Mouse (Mus musculus): ENCODE data around the gene Arel1.

Arel1 gene

DNA sequence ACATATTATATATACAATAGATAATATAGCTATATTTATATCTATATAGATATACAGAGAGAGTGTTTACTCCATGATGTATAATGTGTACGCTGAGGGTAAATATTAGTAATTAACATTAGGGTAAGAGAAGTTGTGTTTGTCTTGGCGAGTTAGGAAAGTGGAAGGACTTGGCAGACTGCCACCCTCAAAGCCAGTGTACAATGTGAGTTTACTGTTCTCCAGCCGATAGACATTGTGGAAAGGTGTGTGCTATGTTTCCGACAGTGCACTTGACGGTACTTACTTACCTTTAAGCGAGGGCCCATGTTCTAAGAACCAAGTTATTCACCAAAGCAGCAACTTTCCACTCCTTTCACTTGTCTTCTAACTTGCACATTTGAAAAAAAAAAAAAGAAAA is 19.9 kb downstream of the Arel1 start:
- no peak for DNase-seq (ENCODE audit: extremely low read depth, insufficient read length, low spot score)

DNA sequence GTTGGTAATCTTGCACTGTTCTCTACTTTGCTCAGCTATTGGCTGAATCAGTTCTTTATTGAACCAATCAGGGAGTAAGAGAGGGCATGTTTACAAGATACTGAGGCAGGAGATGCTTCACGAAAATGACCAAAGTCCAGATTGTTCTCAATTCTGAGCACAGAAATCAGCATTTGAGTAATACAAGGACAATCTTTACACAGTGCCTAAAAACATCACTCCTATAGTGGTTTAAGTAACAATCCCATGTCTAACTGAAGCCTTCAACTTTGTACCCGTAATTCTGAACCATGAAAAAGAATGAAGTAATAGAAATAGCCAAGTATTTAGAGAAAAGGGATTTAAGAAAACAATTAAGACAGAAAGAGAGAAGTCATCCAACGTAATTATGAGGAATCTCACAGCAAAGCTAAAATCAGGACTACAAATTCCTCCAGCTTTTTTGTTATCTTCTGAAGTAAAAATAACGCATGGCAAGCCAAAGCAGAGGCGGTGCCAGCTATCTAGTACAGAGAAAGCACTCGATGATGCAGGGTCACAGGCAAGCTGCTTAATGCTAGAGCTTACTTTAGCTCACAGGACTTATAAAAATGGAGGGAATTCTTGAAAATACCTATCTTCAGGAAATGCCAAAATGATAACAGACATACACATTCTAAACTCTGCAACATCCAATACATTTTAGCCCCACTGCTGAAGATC is 22.0 kb downstream of the Arel1 start:
- no peak for DNase-seq (ENCODE audit: extremely low read depth, insufficient read length, low spot score)

DNA sequence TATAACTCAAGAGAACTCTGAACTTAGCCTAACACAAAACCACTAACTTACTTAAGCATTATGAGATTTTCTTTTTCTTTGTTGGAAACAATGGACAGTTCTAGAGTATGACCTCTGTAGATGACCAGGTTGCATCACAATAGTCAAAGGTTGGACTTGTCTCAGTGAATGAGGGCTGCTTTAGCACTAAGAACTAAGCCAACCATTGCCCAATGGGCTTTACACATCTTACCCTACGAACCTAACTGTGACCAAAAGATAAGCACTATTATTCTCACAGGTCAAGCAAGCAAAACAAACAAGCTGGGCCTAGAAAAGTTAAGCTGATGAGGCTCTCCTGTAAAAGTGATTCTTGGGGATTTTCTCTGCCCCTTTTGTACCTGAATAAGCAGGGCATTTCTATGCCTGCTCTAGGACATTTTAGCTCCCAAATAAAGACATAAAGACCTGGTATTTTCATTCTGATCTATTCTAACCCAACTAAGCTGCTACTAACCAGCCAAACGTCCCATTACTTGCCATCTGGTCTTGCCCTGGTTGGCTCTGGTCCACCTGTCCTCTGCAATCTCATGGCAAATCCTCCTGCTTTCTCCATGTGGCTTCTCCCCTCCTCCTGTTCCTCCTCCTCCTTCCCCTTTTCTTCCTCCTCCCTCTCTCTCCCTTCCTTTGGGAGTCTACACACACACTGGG is 22.7 kb downstream of the Arel1 start:
- no peak for DNase-seq (ENCODE audit: extremely low read depth, insufficient read length, low spot score)

DNA sequence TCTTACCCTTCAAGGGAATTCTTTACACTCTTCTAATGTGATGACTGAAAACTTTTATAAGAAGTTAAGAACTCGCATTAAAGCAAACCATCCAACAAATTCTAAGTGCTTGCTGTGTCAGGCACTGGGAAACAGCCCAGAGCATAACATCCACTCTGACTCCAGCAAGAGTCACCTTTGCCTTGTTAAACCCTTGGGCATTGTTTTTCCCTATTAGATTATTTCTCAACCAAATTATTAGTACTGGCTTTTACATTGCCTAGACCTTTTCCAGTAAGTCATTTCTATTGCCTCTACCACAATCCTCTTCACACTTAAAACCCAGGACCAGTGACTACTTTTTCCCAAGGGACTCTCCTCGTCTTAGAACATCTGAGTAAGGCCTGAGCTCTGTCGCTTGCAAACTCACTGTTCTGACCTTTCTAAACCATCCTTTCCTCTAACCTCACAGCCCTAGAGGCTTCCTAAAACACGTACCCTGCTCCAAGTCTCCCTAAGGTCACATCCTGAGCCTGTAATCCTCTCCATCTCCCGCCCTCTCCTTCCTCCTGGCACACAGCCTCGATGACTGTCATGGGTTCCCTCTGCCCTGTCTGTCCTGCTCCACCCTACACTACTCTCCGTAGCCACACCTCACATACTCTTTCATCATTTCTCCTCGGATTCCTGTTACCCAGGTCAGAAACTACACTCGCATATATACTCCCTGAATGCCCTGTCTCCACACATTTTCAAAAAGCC is 25.7 kb downstream of the Arel1 start:
- no peak for DNase-seq (ENCODE audit: extremely low read depth, insufficient read length, low spot score)

DNA sequence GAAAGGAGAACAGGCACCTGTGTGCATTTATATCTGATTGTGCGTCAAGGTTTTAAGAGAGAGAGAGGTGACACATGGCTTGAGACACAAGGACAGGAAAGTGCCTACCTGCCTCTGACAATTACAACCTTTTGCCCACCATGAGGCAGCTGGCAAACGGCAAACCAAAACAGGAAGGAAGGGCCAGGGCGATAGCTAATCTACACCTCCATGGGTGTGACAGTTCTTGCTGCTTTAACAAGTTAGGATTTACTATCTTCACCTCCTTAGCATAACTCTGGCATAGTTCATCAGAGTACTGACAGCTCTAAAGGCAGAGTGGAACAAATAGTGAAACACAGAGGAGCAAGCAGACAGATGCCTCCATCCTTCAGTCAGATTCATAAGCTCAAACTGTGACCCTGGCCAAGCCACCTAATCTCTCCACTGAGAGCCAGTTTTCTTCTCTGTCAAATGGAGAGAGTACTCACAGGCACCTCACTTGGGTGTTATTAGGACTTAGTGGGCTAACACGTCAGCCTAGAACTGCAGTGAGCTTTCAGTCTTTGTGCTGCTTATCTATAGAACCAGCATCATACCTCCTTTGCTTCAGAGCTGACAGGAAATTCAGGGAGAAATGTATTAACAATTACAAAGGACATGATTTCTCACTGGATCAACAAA is 26.4 kb downstream of the Arel1 start:
- no peak for DNase-seq (ENCODE audit: extremely low read depth, insufficient read length, low spot score)

DNA sequence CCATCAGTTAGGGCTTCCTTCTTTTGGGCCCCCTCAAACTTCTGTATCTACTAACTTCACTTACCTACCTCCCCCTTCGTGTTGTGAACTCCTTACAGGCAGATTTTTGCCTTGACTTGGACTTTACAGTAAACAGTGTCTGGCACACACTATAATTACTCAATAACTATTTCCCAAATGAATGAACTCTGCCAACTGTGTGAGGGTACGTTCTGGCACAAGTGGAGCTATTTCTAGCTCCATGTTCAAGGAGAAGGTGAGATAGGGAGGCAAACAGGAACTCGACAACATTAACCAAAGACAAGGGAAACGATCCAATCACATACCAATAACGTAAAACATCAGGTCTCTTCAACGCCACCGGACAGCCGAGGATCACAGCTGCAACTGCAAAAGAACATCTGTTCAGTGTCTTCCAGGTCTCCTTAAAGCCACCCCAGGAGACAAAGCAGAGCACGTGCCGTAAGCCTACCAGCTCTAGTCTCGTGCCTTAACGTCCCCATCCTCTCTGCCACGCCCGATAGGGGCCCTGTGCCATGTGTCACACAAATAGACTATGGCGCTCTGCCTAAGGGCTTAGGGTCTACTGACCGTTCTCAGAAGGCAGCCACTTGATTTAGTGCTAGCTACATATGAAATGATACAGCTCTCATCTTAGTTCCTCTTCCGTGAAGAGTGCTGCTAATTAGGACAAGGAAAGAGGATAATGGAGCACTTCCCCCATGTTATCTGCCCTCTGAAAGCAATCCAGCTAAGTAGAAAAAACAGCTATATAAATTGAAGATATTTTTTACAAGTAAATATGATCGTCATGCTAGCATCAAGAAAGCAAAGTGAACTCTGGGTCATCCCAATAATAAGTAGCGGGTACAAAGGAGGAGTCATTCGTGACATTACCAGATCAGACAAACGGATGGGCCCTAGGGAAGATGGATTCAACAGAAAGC is 27.4 kb downstream of the Arel1 start:
- DNase-seq (ENCODE audit: extremely low read depth, insufficient read length, low spot score) = no peak

DNA sequence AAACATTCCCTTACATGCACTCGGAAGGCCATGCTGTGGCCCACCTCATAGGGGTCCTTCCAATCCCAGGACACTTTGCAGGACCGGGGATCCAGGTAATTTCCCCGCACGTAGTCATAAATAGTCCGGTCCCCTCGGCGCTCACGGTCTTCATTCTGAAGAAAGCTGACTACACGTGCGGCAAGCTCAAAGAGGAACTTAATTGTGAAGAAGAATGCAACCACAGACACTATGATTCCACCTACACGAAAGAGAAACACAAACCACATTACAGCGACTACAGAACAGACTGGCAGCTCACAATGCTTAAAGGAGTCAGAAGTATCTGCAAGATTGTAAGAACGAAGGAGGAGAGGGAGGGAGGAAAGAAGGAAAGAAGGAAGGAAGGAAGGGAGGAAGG is 29.0 kb downstream of the Arel1 start:
- no peak for DNase-seq (ENCODE audit: extremely low read depth, insufficient read length, low spot score)

DNA sequence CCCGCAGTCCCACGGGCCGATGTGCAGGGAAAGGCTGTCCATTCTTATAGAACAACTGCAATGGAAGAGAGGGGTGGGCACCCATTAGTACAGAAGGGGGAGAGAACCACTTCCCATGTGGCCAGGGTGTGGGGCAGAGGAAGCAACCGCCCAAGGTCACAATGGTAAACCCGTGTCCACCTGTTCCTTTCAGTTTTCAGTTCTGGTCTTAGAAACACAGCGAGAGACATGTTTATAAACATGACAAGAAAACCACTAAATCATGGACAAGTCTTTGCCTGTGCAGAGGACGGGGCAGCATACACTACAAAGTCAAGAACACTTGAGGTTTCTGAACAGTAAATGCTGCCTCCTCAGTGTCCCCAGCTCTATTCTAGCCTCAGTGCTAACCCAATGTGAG is 30.4 kb downstream of the Arel1 start:
- DNase-seq (ENCODE audit: extremely low read depth, insufficient read length, low spot score) = no peak

DNA sequence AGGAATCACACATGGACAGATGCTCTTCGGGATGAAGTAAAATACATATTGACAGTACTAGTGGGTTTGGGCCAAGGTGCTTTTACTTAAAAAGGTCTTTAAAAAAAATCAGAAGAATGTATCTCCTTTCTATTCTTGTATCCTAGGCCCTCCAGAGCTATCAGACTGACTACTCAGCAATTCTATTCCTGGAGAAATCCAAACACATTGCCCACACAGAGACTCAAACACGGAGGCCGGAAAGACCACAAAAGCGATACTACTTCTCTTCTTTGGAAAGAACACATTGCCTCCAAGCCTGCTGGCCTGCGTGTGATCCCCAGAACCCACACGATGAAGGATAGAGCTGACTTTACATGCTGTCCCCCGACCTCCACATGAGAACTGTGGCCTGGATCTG is 31.6 kb downstream of the Arel1 start:
- DNase-seq (ENCODE audit: extremely low read depth, insufficient read length, low spot score) = no peak

DNA sequence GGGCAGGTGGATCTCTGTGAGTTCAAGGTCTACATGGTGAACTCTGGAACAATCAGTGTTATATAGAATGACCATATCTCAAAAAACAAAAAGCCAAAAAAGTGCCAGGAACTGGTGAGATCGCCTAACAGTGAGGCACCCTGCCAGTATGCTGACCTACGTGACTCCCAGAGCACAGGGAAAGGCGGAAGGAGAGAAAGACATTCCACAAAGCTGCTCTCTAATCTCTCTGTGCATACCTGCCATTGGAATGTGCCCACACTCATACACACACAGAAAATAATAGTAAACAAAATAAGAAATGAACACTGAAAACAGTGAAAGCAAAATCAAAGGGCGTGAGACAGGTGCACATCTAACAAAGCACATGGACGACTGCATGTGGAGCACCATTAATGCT is 35.4 kb downstream of the Arel1 start:
- DNase-seq (ENCODE audit: extremely low read depth, insufficient read length, low spot score) = no peak

DNA sequence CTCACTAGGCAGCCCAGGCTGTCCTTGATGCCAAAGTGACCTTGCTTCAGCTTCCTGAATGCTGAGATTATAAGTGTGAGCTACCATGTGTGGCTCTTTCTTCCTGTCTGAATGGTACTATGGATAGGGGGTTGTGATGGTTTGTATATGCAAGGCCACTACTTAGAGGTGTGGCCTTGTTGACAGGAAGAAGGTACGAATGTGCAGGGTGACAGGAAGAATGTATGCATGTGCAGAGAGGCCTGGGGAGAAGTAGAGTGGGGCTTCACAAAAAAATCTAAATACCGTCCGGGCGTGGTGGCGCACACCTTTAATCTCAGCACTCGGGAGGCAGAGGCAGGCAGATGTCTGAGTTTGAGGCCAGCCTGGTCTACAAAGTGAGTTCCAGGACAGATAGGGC is 38.5 kb downstream of the Arel1 start:
- DNase-seq (ENCODE audit: extremely low read depth, insufficient read length, low spot score) = no peak

DNA sequence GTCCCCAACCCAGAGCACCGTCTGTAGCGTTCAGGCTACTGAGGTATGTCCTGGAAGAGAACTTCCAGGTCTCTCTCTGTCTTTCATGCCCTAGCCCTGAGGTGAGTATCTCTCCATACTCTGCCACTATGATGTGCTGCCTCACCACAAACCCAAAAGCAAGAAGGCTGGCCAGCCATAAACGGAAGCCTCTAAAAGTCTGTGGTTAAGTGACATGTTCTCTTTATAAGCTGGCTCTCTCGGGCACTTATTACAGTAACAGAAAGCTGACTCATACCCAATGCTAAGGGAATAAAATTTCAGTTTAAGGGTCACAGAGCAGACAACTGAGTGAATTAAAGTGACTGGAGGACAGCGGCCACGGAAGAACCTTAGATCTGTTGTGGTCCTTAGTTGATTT is 44.2 kb downstream of the Arel1 start:
- DNase-seq (ENCODE audit: extremely low read depth, insufficient read length, low spot score) = peak; percentile 52

DNA sequence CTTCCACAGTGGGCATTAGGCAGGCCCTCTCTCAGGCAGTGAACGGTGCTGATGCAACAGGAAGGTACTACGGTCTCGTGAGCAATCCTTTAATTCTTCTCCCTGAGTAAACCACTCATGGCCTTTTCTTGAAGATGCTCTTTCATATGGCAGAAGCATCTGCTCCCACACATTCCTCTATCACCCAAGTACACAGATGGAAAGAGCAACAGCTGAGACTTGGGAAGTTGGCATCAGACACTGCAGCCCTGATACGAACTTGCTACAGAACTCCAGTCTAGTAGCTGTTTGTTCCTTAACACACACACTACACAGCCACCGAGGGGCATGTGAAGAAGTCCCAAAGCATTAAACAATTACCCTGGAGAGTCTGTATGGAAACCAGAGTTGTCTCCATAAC is 46.4 kb downstream of the Arel1 start:
- DNase-seq (ENCODE audit: extremely low read depth, insufficient read length, low spot score) = no peak

DNA sequence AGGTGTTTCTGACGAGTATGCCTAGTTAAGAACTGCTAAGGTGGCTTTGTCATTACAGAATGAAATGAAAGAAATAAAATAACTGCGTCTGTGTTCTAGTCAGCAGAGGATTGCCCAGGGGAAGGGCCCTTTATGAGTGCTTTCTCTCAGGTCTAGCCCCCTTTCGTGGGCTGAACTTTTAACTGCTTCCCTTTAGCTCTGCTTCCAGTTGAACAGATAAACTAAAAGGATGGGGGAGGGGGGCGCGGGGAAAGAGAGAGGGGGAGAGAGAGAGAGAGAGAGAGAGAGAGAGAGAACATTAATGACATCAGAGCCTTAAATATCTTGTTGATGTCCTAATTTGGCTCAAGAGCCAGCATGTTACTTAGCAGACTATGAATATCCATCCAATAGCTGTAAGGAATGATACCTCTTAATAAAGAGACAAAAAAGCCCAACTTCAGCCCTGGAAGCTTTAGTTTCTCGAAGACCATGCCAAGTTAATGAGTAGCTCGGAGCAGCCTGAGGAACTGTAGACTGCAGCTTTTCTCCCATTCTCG is 48.8 kb downstream of the Arel1 start:
- no peak for DNase-seq (ENCODE audit: extremely low read depth, insufficient read length, low spot score)

DNA sequence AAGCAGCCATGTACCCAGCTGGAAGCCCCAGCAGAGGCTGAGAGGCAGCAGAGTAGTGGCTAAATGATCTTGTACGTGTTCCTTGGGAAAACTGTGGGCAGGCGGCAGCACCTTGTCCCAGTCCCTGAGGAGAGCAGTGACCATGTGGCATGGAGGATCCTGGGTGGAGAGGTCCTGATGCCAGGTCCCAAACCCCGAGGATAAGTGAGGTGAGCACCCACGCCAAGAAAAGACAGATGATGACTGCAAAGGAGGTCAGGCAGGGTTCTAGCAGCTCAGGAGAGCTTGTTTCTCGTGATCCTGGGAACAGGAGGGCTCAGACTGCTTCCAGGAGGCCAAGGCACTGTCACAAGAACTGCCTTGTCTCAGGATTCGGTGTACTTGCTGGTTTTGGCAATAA is 51.9 kb downstream of the Arel1 start:
- DNase-seq (ENCODE audit: extremely low read depth, insufficient read length, low spot score) = no peak

DNA sequence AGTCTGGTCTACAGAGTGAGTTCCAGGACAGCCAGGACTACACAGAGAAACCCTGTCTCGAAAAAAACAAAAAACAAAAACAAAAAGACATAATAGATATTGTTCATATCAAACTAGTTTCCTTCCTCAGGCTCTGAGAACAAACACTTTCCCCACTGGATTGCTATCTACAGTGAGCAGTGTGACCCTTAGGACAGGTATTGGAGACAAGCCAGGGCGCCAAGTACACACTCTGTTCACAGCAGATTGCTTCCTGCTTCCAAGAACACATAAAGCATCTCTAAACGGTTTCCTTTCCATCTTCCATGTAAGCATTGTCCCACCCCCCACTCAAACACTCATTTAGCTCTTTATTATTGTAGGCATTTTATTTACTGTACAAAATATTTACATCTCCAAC is 52.9 kb downstream of the Arel1 start:
- no peak for DNase-seq (ENCODE audit: extremely low read depth, insufficient read length, low spot score)

DNA sequence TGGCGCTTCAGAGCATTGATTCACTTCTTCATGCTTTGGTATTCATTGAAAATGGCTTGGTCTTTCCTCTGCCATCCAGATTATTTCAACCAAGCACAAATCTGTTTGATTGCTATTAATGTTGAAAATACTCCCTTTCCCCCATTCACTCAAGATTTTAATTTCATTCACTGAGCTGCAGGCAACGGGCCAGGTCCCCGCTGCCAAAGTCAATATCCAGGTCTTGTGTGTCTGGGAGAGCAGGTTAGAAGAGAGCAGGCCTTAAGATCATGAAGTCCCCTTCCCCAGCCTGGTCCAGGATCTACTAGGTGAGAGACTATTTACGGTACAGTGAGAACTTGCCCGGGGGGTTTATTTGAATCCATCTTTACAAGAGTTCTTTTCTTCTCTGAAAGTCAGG is 55.7 kb downstream of the Arel1 start:
- no peak for DNase-seq (ENCODE audit: extremely low read depth, insufficient read length, low spot score)

DNA sequence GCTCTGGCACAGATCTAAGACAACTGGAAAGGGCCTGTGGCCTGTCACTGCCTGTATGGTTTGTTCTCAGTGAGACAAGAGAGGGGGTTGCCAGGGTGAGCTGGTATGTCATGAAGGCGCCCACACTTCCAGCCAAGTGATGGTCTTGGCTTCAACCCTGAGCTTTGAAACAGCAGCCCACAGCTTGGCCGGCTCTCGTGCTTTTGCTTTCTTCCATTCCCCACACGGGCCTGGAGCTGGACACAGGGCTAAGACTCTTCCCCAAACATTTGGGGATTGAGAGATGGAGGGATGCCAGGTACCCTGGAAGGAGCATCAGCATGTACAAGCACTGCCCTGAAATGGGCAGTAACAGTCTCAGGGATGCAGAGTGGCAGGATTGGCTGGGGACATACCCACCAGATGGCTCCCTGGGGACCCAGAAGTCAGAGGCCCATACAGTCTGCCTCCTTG is 58.0 kb downstream of the Arel1 start:
- DNase-seq (ENCODE audit: extremely low read depth, insufficient read length, low spot score) = no peak

DNA sequence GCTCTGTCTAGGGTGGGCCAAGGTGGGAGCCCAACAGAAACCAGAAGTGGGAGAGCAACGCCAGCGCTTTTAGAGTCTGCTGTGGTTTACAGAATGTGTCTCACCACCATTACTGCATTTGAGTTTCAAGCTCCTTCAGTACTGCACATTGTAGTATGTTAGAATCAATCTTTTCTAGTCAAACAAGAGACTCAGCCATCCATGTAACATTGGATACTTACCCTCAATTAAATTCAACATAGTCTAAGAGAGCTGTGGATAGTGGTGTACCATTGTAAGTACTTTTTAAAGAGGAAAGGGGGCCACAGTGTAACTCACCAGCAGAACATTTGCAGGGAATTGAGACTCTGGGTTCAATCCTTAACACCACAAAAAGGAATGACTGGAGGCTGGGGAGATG is 59.1 kb downstream of the Arel1 start:
- no peak for DNase-seq (ENCODE audit: extremely low read depth, insufficient read length, low spot score)

DNA sequence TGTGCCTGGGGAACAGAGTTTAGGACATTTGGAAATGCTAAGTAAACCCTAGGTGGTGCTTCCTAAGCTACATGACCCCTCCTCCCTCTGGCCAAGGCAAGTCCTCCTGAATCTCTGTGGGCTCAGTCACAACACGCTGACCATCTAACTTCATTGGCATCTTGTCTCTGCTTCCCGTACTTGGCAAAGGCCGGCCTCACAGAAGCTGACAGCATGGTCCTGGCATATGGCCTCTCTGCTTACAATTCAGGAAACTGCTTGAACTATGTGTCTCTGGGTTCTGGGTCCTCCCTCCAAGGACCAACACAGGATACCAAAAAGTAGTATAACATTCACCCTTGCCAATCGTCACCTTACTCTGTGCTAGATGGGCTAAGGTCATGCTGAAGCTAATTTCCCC is 60.6 kb downstream of the Arel1 start:
- DNase-seq (ENCODE audit: extremely low read depth, insufficient read length, low spot score) = no peak
